Mouse (Mus musculus): ENCODE results near the gene Gtpbp3. TPM values are rescaled to one million over a fixed set of nuclear protein-coding genes. Genes with fewer than 3 reads are reported as not detected.
A peak's percentile ranks its signal among the peaks of the same experiment; 100 is the strongest.

Gtpbp3 gene
- 32.4 and 34.4 TPM in 2 replicates for polyA plus RNA-seq (2012; rRNA removed)

- DNase-seq (ENCODE audit: extremely low spot score in 1 of 2, low spot score in 1 of 2), result peak; percentile 60 to 85
Observed at GRCm38 (mm10) chr8:71487691-71488445, at the start of gene Gtpbp3. Gtpbp3 (plus strand) TSS chr8:71488103.

GRCm38 (mm10) chr8:71441404-71441803 is 46.5 kb upstream of the Gtpbp3 start:
- peak in 1 of 2 experiments; percentile 53 for DNase-seq (ENCODE audit: extremely low spot score in 1 of 2, low spot score in 1 of 2)

DNA sequence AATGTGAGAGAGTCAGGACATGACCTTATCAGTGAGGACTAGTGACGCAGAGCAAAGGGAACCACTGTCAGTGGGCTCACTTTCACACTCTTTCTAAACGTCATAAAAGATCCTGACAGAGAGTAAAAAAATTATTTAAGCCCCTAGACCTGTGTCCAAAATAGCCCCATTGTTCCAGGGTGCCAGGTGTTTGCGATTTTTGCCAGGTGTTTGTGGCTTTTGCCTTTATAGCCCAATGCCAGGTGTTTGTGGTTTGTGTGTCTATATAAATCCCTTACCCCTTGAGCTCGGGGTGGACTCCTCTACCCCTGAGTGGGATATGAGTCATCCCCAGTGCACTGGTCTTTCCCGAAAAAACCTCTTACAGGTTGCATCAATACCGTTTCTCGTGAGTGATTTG is 42.8 kb upstream of the Gtpbp3 start:
- no peak for DNase-seq (ENCODE audit: extremely low spot score in 1 of 2, low spot score in 1 of 2)

- no peak for DNase-seq (ENCODE audit: extremely low spot score in 1 of 2, low spot score in 1 of 2)
Observed at GRCm38 (mm10) chr8:71451337-71451736, 36.6 kb upstream of the Gtpbp3 start.

DNA sequence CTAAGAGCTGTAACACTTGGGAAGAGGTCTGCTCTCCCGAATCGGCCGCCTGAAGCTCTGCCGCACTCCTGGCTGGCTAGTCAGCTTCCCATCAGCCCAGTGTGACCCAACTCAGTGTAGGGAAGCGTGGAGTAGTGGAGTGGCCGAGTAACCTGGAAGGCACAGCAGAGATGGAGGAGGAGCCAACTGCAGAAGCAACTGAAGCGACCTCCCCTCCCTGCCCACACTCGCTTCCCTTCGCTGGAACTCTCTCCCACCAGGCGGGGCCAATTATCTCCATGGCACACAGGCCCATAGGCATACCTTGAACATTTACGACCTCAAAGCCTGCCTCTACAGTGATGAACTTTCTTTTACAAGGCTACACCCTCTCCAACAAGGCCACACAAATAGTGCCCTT is 36.1 kb upstream of the Gtpbp3 start:
- no peak for DNase-seq (ENCODE audit: extremely low spot score in 1 of 2, low spot score in 1 of 2)

DNA sequence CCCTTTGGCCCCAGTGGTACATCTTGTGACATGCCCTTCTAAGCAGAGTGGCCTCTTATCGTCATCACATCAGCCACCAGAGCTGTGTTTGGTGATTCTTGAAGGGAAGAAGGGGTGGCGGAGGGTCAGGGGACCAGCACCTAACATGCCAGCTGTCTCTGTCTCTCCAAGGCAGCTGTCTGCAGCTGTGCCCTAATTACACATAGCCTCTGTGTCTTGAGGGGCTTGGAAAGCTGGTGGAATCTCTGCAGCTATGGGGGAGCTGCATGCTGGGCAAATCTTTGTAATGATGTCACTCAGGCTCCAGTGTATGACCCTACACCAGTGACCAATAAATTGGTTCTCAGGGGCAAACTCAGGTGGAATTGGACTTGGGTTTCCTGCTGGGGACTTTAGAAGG is 35.2 kb upstream of the Gtpbp3 start:
- no peak for DNase-seq (ENCODE audit: extremely low spot score in 1 of 2, low spot score in 1 of 2)

DNA sequence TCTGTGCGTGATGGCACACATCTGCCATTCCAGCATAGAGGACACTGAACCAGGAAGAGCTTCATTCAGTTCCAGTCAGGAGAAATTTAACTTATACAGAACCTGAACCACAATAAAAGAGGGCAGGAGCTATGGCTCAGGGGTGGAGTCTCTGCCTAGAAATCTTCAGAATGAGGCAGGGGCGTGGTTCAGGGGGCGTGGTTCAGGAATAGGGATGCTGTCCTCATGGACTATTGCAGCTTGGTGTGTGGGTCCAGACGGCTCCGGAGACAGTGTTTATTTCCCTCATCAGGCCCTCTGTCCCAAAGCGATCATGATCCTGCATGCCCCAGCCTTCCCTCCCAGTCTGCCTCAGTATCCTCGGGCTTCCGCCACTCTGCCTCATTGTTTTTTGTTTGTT is 33.2 kb upstream of the Gtpbp3 start:
- no peak for DNase-seq (ENCODE audit: extremely low spot score in 1 of 2, low spot score in 1 of 2)

DNA sequence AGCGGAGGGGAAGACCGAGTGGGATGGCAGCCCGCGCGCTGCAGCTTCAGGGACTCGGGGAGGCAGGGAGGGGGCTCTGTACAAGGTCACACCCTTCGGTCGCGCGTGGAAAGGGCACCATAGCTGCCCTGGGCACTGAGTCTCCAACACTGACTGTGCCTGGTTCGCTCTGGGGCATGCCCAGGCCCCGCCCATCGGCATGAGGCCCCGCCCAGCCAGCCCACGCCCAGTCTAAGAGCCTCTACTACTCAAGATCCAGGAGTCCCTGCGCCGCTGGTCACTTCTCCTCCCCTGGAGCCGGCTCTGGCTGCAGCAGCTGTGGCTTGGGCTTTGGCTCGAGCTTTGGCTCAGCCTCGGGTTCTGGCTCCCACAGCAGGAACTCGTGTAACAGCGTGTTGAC is 31.0 kb upstream of the Gtpbp3 start:
- DNase-seq (ENCODE audit: extremely low spot score in 1 of 2, low spot score in 1 of 2), result no peak

DNA sequence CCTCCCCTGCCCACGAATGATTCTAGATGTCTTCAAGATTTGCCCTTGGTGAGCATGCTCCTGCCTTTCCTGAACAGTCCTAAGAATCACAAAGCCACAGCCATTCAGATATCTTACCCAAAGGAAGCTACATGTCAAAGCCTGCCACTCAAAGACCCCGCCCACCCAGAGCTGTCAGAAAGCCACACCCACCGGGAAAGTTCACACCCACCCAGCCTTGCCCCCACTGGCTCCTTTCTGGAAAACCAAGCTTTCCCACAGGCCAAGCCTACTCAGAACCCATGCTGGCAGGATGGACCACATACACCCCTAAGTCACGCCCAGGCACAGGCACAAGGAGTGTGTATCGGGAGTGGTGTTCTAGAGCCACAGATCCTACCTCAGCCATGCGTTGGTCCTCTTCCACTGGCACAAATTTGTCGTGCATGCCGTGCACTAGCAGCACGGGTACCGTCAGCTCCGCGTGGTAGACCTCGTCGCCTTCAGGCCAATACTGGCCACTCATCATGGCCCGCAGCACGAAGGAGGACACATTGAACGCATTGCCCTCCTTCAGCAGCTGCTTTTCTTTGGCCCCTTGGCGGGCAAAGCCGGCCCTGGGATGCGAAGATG is 30.1 kb upstream of the Gtpbp3 start:
- no peak for DNase-seq (ENCODE audit: extremely low spot score in 1 of 2, low spot score in 1 of 2)

- DNase-seq (ENCODE audit: extremely low spot score in 1 of 2, low spot score in 1 of 2), result no peak
Observed at GRCm38 (mm10) chr8:71460716-71461115, 27.2 kb upstream of the Gtpbp3 start.

DNA sequence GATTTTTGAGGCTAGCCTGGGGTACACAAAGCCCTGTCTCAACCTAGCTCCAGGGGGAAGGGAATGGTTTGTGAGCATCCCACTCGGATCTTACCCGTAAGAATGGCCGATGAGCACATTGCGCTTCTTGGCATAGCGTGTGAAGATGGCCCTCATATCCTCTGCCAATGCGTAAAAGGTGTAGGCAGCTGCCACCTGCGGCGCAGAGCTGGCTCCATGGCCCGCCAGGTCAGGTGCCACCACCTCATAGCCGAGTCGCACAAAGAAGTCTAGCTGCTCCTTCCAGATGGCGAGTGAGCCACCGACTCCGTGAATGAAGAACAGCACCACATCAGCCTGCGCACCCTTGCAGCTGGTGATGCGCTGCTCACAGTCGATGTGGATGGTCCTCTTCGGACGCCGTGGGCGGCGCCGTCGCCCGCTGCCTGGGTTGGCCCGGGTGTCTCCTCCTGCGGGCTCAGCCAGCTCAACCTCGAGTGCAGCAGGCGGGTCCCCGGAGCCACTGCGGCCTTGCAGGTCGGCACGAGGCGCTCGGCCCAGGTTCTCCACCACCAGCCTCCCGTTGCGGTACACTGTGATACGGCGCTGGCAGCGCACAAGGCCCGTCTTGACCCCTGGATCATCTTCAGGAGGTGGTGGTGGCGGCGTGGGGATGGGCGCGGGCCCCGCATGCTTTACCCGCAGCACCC is 26.6 kb upstream of the Gtpbp3 start:
- DNase-seq (ENCODE audit: extremely low spot score in 1 of 2, low spot score in 1 of 2), result no peak

DNA sequence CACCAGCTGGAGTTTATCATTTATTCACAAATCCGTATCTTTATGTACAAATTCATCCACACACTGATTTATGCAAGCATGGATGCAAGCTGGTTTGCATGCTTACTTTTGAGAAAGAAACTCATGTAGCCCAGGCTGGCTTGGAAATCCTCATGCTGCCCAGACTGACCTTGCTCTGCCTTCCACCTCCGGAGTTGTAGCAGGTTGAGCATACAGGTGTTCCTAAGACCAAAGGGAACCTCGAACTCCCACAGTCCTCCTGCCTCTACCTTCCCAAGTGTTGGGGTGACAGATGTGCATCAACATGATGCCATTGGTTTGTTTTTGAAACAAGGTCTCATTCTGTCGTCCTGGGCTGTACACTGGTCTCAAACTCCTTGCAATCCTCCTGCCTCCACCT is 25.7 kb upstream of the Gtpbp3 start:
- no peak for DNase-seq (ENCODE audit: extremely low spot score in 1 of 2, low spot score in 1 of 2)

- DNase-seq (ENCODE audit: extremely low spot score in 1 of 2, low spot score in 1 of 2), result peak in 1 of 2 experiments; percentile 72
Observed at GRCm38 (mm10) chr8:71462786-71463185, 25.1 kb upstream of the Gtpbp3 start.

DNA sequence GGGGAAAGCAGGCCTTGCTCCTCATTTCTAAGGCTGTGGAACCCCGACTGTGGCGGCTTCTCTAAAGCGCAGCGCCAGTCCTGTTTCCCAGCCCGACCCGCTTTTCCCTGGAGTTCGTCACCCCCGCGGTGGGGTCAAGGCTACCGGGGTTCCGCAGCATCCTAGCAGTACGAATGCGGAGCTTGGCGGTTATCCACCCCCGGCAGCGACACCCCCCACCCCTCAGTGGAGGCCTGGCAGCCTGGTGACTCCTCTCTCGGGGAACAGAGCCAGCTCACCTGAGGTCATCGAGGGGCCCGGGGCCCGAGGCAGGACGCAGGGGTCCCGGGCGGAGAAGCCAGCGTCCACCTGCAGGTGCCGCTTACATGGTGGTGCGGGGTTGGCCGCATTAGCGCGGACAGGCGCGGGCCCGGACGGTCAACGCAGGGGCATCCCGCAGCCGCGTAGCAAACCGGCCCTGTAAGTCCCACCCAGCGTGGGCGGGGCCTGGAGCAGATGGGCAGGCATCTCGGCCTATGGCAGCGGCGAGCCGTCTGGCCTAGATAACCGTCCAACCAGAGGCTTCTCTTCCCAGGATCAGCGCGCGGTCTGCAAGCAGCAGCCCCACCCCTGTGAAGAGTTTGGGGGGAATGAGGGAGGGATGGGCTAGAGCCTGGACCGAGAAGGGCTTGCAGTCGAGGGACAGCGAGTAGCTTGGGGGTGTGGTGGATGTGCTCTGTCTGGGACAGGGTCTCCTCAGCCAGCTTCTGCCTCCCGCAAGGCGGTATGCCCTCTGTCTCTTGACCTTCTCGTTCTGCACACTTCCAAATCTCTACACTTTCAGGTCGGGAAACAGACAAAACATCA is 24.5 kb upstream of the Gtpbp3 start, which contains the start of gene Abhd8:
Gene Abhd8, minus strand, starts transcription at position 468 of the 846 bp plus-strand sequence.
- peak; percentile 96 to 99 for DNase-seq (ENCODE audit: extremely low spot score in 1 of 2, low spot score in 1 of 2)

DNA sequence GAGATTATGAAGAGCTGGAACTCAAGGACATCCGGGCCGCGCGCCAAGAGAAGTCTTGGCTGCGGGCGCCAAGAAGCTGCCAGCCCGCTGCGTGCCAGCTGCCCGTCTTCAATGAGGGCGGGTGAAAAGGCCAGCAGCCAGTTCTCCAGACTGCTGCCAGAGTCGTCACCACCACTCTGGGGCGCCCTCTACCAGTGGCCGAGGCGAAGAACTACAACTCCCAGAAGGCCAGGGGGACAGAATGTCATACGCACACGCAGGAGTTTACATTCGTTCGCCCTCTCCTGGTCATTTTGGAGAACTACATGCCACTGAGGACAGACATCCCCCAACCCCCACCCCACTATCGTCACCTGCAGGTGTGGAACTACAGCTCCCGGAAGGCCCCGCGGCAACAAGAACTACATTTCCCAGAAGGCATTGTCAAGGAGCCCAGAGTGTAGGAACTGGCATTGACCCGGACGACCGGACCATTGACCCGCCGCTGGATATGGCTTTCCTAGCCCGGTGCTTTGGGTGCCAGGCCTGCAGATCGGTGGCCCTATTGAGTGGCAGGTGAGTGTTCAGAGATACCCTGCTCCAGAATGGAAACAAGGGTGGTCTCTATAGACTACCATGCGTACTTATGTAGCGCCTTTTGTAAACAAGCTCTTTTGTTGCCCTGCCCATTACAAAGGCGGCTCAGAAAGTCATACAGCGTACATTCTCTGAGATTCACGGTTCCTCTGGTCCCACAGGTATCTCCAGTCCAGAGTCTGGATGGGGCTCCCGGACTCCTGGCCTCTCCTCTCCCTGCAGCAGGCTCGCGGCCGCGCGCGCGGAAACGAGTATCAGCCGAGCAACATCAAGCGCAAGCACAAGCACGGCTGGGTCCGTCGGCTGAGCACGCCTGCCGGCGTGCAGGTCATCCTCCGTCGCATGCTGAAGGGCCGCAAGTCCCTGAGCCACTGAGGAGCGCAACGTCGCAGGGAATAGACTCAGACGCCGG is 23.1 kb upstream of the Gtpbp3 start, which contains the start of gene Mrpl34:
Gene Mrpl34, plus strand, starts transcription at position 447 of the 988 bp plus-strand sequence.
- DNase-seq (ENCODE audit: extremely low spot score in 1 of 2, low spot score in 1 of 2), result peak; percentile 100

DNA sequence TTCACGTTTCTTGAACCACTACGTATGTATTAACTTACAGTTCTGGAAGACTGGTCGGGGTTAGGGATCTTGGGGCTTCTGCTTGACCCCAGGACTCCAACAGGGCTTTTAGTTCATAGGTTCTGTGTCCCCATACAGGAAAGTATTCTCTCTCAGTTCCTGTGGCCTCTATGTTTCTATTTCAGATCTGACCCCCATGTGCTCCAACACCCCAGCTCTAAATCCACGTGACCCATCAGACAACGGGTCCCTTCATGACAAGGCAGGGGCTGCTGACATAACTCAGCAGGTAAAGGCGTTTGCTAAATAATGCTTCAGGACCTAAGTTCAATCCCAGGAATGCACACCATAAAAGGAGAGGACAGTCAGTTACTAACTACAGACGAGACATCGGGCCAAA is 22.2 kb upstream of the Gtpbp3 start:
- DNase-seq (ENCODE audit: extremely low spot score in 1 of 2, low spot score in 1 of 2), result no peak

- DNase-seq (ENCODE audit: extremely low spot score in 1 of 2, low spot score in 1 of 2), result no peak
Observed at GRCm38 (mm10) chr8:71466198-71466597, 21.7 kb upstream of the Gtpbp3 start.

DNA sequence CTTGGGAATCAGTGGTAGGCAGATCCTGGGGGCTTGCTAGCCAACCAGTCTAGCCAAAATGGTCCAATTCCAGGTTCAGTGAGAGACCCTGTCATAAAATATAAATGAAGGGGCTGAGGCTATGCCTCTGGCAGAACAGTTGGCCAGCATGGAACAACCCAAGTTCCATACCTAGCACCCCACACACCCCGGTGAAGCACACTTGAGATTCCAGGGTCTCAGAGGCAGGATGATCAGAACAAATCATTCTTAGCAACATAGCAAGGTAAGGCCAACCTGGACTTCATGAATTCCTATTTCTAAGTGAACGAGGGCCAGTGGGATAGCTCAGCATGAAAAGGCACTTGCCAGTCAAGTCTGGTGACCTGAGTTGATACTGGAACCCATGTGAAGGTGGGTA is 20.7 kb upstream of the Gtpbp3 start:
- DNase-seq (ENCODE audit: extremely low spot score in 1 of 2, low spot score in 1 of 2), result no peak

DNA sequence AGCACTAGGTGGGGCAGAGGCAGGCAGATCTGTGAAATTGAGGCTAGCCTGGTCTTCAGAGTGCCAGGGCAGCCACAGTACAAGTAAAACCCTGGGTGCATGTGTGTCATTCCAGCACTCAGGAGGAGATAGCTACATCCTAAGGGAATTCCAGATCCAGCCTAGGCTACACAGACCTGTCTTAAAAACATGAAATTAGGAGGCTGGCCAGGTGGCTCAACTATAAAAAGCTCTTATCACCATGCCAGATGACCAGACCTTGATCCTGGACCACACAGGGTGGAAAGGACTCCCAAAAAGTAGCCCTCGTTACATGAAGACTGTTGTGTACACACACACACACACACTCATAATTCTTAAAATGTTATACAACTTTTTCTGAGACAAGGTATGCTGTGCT is 19.9 kb upstream of the Gtpbp3 start:
- DNase-seq (ENCODE audit: extremely low spot score in 1 of 2, low spot score in 1 of 2), result no peak

Measured in frontal cortex, adult 2 months (tissue).